Mouse (Mus musculus) kidney, embryonic 15.5 days (tissue): ENCODE data around the gene Casp3. TPM values are rescaled to one million over a fixed set of nuclear protein-coding genes. Genes with fewer than 3 reads are reported as not detected.

Source experiments
- polyA plus RNA-seq: library from polyadenylated mRNA; unstranded; fragments of >200 nt; fragmentation: Nextera tagmentation; extraction: Ambion mirVana; gene quantifications from 2 replicates; pipeline ENCODE4 v1.2.1, GENCODE M21; 2015

Casp3 gene
- polyA plus RNA-seq, 1 experiment from 2014 or later: 80.9 TPM

Other genes starting within 250 kb of the Casp3 start
- 18.5 and 18.8 TPM in 2 replicates for gene Acsl1, start 146.3 kb upstream of the Casp3 start, polyA plus RNA-seq
- 18.5 and 19.7 TPM in 2 replicates for gene Cenpu, start 65.3 kb upstream of the Casp3 start, polyA plus RNA-seq
- 14.6 and 15.5 TPM in 2 replicates for gene Primpol, start 79 bp upstream of the Casp3 start, polyA plus RNA-seq
- gene Irf2, start 122.4 kb downstream of the Casp3 start, polyA plus RNA-seq: 18.4 and 21.9 TPM in 2 replicates